Mouse (Mus musculus) left cerebral cortex, postnatal 10 days (tissue): ENCODE data around the gene Hist2h2aa1. TPM values are rescaled to one million over a fixed set of nuclear protein-coding genes. Genes with fewer than 3 reads are reported as not detected.

Experiments
- DNase-seq, 2 experiments: peaks; one replicate each; pipeline ENCODE4 v3.0.0; 2021 to 2022; ENCODE audit warnings: low spot score in 2 of 2, mixed read lengths in 1 of 2; ENCODE audit errors: extremely low spot score in 1 of 2
- intact Hi-C: fragments of 180-260 bp; cut with DNase I; formaldehyde crosslinking; loops from one replicate; pipeline ENCODE4 v1.15.1; 2025
- total RNA-seq, 2 experiments: library from RNA; stranded (reverse); gene quantifications; 2 replicates each; pipeline ENCODE4 v1.2.3; 2021

The Hist2h2aa1 gene
- total RNA-seq, 2 experiments from 2014 or later, result 2.8 to 6.5 TPM

GRCm38 (mm10) chr3:96247356-96248140, 2.3 kb downstream of the Hist2h2aa1 start:
- no peak for DNase-seq
- intact Hi-C loops, result no loop called here

- intact Hi-C loops, result no loop called here
- DNase-seq, result no peak
Observed at GRCm38 (mm10) chr3:96248141-96249033, 3.1 kb downstream of the Hist2h2aa1 start.

- no peak for DNase-seq
- intact Hi-C loops, result no loop called here
Observed at GRCm38 (mm10) chr3:96249034-96249345, 3.7 kb downstream of the Hist2h2aa1 start.

- no peak for DNase-seq
- intact Hi-C loops, result no loop called here
Observed at GRCm38 (mm10) chr3:96250890-96251289, 5.6 kb downstream of the Hist2h2aa1 start.

- intact Hi-C loops, result no loop called here
Observed at GRCm38 (mm10) chr3:96251787-96252186, 6.5 kb downstream of the Hist2h2aa1 start.

GRCm38 (mm10) chr3:96254683-96255355, 9.5 kb downstream of the Hist2h2aa1 start:
- DNase-seq, result no peak
- intact Hi-C loops, result no loop called here

More at GRCm38 (mm10) chr3:96251787-96252186, 6.5 kb downstream of the Hist2h2aa1 start:
- no peak for DNase-seq

GRCm38 (mm10) chr3:96255926-96256593, 10.8 kb downstream of the Hist2h2aa1 start:
- intact Hi-C loops, result no loop called here
- DNase-seq, result no peak

GRCm38 (mm10) chr3:96257190-96257589, 11.9 kb downstream of the Hist2h2aa1 start:
- intact Hi-C loops, result no loop called here
- DNase-seq, result no peak

- DNase-seq, result no peak
- intact Hi-C loops, result no loop called here
Observed at GRCm38 (mm10) chr3:96260220-96260619, 14.9 kb downstream of the Hist2h2aa1 start.

- intact Hi-C loops, result no loop called here
- DNase-seq, result no peak
Observed at GRCm38 (mm10) chr3:96261623-96262022, 16.3 kb downstream of the Hist2h2aa1 start.

GRCm38 (mm10) chr3:96262216-96262875, 17.0 kb downstream of the Hist2h2aa1 start:
- intact Hi-C loops, result no loop called here
- DNase-seq, result peak; percentile 78 to 83

- intact Hi-C loops, result no loop called here
- peak; percentile 93 to 98 for DNase-seq
Observed at GRCm38 (mm10) chr3:96262979-96263550, 17.8 kb downstream of the Hist2h2aa1 start, which contains the start of gene Hist2h4. TSS of gene Hist2h4 (minus strand) at chr3:96263311.

- peak in 1 of 2 experiments; percentile 45 for DNase-seq
- intact Hi-C loops, result no loop called here
Observed at GRCm38 (mm10) chr3:96263558-96264403, 18.5 kb downstream of the Hist2h2aa1 start.

GRCm38 (mm10) chr3:96264404-96264949, 19.2 kb downstream of the Hist2h2aa1 start:
- intact Hi-C loops, result no loop called here
- DNase-seq, result no peak

GRCm38 (mm10) chr3:96266132-96266710, 20.9 kb downstream of the Hist2h2aa1 start:
- intact Hi-C loops, result no loop called here
- no peak for DNase-seq

- DNase-seq, result no peak
- intact Hi-C loops, result no loop called here
Observed at GRCm38 (mm10) chr3:96267541-96267940, 22.2 kb downstream of the Hist2h2aa1 start.
